Mouse (Mus musculus): ENCODE measurements around the gene Slc35f4. TPM values are rescaled to one million over a fixed set of nuclear protein-coding genes. Genes with fewer than 3 reads are reported as not detected.

Slc35f4 gene
- total and polyA plus RNA-seq, 3 experiments = not detected

GRCm38 (mm10) chr14:49524665-49525064, 1.2 kb downstream of the Slc35f4 start:
- Histone ChIP-seq H3K9me3 (replicated peaks; ENCODE audit: insufficient read depth, low read length) (no peaks in the 10 kb centered on the region), H3K4me3 (ENCODE audit: control insufficient read depth in 1 of 2, insufficient read depth in 1 of 2, low read depth in 2 of 2, low read length in 2 of 2) (no peak overlapping the region), H3K36me3 (ENCODE audit: control insufficient read depth in 1 of 2, insufficient read depth in 2 of 2, low read length in 2 of 2) (no peaks in the 10 kb centered on the region), H3K4me1 (ENCODE audit: control insufficient read depth in 1 of 2, insufficient read depth in 2 of 2, low read length in 2 of 2) (no peaks in the 10 kb centered on the region), H3K79me2 (ENCODE audit: control insufficient read depth, insufficient read depth, low read length, poor library complexity) (no peaks in the 10 kb centered on the region), H3K27ac (ENCODE audit: control insufficient read depth, low read depth, low read length) (no peak overlapping the region), H3K27me3 (ENCODE audit: control insufficient read depth in 1 of 2, insufficient read depth in 2 of 2, low read length in 2 of 2) (no peaks in the 10 kb centered on the region), H3K9ac (ENCODE audit: control insufficient read depth, low read depth, low read length, poor library complexity, severe bottlenecking) (no peak overlapping the region)
- TF ChIP-seq MYC (IDR thresholded peaks at IDR 0.05; ENCODE audit: low read depth, low read length) (no peak), ZNF384 (IDR thresholded peaks at IDR 0.05; ENCODE audit: low read depth, low read length) (no peak), GATA1 (IDR thresholded peaks at IDR 0.05; ENCODE audit: low read depth, low read length) (no peak), HCFC1 (IDR thresholded peaks at IDR 0.05; ENCODE audit: low read depth, low read length) (no peak), MEF2A (IDR thresholded peaks at IDR 0.05; ENCODE audit: extremely low read depth, insufficient replicate concordance, low read depth, low read length, poor library complexity, severe bottlenecking) (no peak), POLR2AphosphoS5 (IDR thresholded peaks at IDR 0.05; ENCODE audit: borderline replicate concordance, low read depth, low read length) (no peak), NELFE (IDR thresholded peaks at IDR 0.05; ENCODE audit: low read depth, low read length) (no peak), ZMIZ1 (IDR thresholded peaks at IDR 0.05; ENCODE audit: low read depth, low read length) (no peak), MXI1 (IDR thresholded peaks at IDR 0.05; ENCODE audit: low read depth, low read length) (no peak), MAX (IDR thresholded peaks at IDR 0.05; ENCODE audit: low read length) (no peak), ZKSCAN1 (IDR thresholded peaks at IDR 0.05; ENCODE audit: low read depth, low read length) (no peak)
- no peak for DNase-seq (ENCODE audit: low read depth, low spot score)

GRCm38 (mm10) chr14:49515096-49515665, 10.7 kb downstream of the Slc35f4 start:
- DNase-seq (ENCODE audit: low read depth, low spot score) = no peak
- Histone ChIP-seq H3K79me2 (ENCODE audit: control insufficient read depth, insufficient read depth, low read length, poor library complexity) (no peaks in the 10 kb centered on the region), H3K36me3 (ENCODE audit: control insufficient read depth in 1 of 2, insufficient read depth in 2 of 2, low read length in 2 of 2) (no peaks in the 10 kb centered on the region), H3K9me3 (replicated peaks; ENCODE audit: insufficient read depth, low read length) (no peaks in the 10 kb centered on the region), H3K27me3 (ENCODE audit: control insufficient read depth in 1 of 2, insufficient read depth in 2 of 2, low read length in 2 of 2) (no peaks in the 10 kb centered on the region), H3K27ac (ENCODE audit: control insufficient read depth, low read depth, low read length) (no peak overlapping the region), H3K4me1 (ENCODE audit: control insufficient read depth in 1 of 2, insufficient read depth in 2 of 2, low read length in 2 of 2) (no peaks in the 10 kb centered on the region), H3K4me3 (ENCODE audit: control insufficient read depth in 1 of 2, insufficient read depth in 1 of 2, low read depth in 2 of 2, low read length in 2 of 2) (no peak overlapping the region), H3K9ac (ENCODE audit: control insufficient read depth, low read depth, low read length, poor library complexity, severe bottlenecking) (no peak overlapping the region)
- no peak for TF ChIP-seq RAD21 (IDR thresholded peaks at IDR 0.05; ENCODE audit: low read depth, low read length)

- no peaks in the 10 kb centered on the region for H3K27me3 ChIP-seq (ENCODE audit: control insufficient read depth in 1 of 2, insufficient read depth in 2 of 2, low read length in 2 of 2)
- H3K4me1 ChIP-seq (ENCODE audit: control insufficient read depth in 1 of 2, insufficient read depth in 2 of 2, low read length in 2 of 2) = no peaks in the 10 kb centered on the region
- DNase-seq (ENCODE audit: low read depth, low spot score) = no peak
- H3K4me3 ChIP-seq (ENCODE audit: control insufficient read depth in 1 of 2, insufficient read depth in 1 of 2, low read depth in 2 of 2, low read length in 2 of 2) = no peak overlapping the region
- TF ChIP-seq JUND (IDR thresholded peaks at IDR 0.05; ENCODE audit: low read depth, low read length) = no peak
- TF ChIP-seq USF2 (IDR thresholded peaks at IDR 0.05; ENCODE audit: borderline replicate concordance in 1 of 2, insufficient read depth in 1 of 2, low read depth in 1 of 2, low read length in 2 of 2) = no peak
- TF ChIP-seq MAZ (IDR thresholded peaks at IDR 0.05; ENCODE audit: low read depth, low read length) = no peak
- TF ChIP-seq SMC3 (IDR thresholded peaks at IDR 0.05; ENCODE audit: low read depth, low read length) = no peak
- no peak for TF ChIP-seq E2F4 (IDR thresholded peaks at IDR 0.05; ENCODE audit: borderline replicate concordance, low read depth, low read length)
- TF ChIP-seq ZMIZ1 (IDR thresholded peaks at IDR 0.05; ENCODE audit: low read depth, low read length) = no peak
- TF ChIP-seq MYB (IDR thresholded peaks at IDR 0.05; ENCODE audit: low read depth, low read length) = no peak
- no peak for TF ChIP-seq SIN3A (IDR thresholded peaks at IDR 0.05; ENCODE audit: low read length)
- TF ChIP-seq RCOR1 (IDR thresholded peaks at IDR 0.05; ENCODE audit: low read depth, low read length) = no peak
- TF ChIP-seq POLR2AphosphoS5 (IDR thresholded peaks at IDR 0.05; ENCODE audit: borderline replicate concordance, low read depth, low read length) = no peak
- TF ChIP-seq CHD2 (IDR thresholded peaks at IDR 0.05; ENCODE audit: low read length) = no peak
- TF ChIP-seq HCFC1 (IDR thresholded peaks at IDR 0.05; ENCODE audit: low read depth, low read length) = no peak
- TF ChIP-seq POLR2AphosphoS2 (IDR thresholded peaks at IDR 0.05; ENCODE audit: low read length) = no peak
- no peak for TF ChIP-seq BHLHE40 (IDR thresholded peaks at IDR 0.05; ENCODE audit: borderline replicate concordance, low read depth, low read length)
- no peak for TF ChIP-seq RAD21 (IDR thresholded peaks at IDR 0.05; ENCODE audit: low read depth, low read length)
- TF ChIP-seq GATA1 (IDR thresholded peaks at IDR 0.05; ENCODE audit: low read depth, low read length) = no peak
- no peaks in the 10 kb centered on the region for H3K36me3 ChIP-seq (ENCODE audit: control insufficient read depth in 1 of 2, insufficient read depth in 2 of 2, low read length in 2 of 2)
- no peak overlapping the region for H3K9ac ChIP-seq (ENCODE audit: control insufficient read depth, low read depth, low read length, poor library complexity, severe bottlenecking)
- H3K27ac ChIP-seq (ENCODE audit: control insufficient read depth, low read depth, low read length) = no peak overlapping the region
- no peaks in the 10 kb centered on the region for H3K79me2 ChIP-seq (ENCODE audit: control insufficient read depth, insufficient read depth, low read length, poor library complexity)
- no peaks in the 10 kb centered on the region for H3K9me3 ChIP-seq (replicated peaks; ENCODE audit: insufficient read depth, low read length)
Measured at GRCm38 (mm10) chr14:49514137-49514536, 11.7 kb downstream of the Slc35f4 start.
